Mouse (Mus musculus): ENCODE measurements at regions not wholly inside any gene's neighbourhood (a gene's known extent, or its start where the extent isn't known, plus 50 kb on each side); places are given as distances from the start of the nearest gene placed in this dataset.

- TF ChIP-seq CTCF (IDR thresholded peaks at IDR 0.05; ENCODE audit: extremely low read depth, insufficient read length, insufficient replicate concordance, low read depth, low read length) (no peak), POLR2A (IDR thresholded peaks at IDR 0.05; ENCODE audit: low read depth, low read length) (no peak)
Measured at GRCm38 (mm10) chr12:16130605-16131004, 313.9 kb upstream of the Trib2 start.

Data from small intestine, adult 2 months (tissue).